Mouse (Mus musculus) kidney, adult 2 months (tissue): ENCODE results near the gene Bcl2l12.

Experiments used
- CTCF ChIP-seq: fragments of 200-500 bp; conservative IDR thresholded peaks from 2 replicates; pipeline ENCODE4 v1.5.1; 2011; ENCODE audit warnings: low read depth, mild to moderate bottlenecking, control low read depth, low read length, moderate library complexity, mixed read lengths; ENCODE audit not compliant: insufficient read depth, insufficient read length
- POLR2A ChIP-seq: fragments of 200-500 bp; IDR thresholded peaks from one replicate; pipeline ENCODE4 v1.6.1; 2011; ENCODE audit warnings: low read depth, low read length, control low read depth

DNA sequence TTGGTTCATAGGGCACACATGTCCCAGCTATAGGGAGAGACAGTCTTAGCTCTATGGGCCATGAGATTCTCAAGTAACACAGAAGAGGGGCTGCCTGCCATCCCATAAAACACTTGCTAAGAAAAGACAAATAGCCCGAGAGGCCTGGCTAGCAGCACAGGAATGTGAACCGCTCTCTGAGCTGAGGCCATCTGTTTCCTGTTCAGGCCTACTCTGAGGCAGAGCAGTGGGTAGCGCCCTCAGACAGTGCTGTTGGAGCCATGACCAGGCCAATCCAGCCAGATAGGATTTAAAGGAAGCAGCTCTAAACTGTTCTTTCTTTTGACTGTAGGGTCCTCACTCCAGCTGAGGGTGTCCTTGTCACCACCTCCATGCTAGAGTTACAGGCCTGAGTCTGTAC, 6.0 kb upstream of the Bcl2l12 start:
- TF ChIP-seq CTCF (no peak), POLR2A (no peak)
